Mouse (Mus musculus): ENCODE measurements around the gene Ankrd34c.

- no peak for TF ChIP-seq CTCF (IDR thresholded peaks at IDR 0.05; ENCODE audit: borderline replicate concordance, insufficient read depth, low read length)
- no peak for TF ChIP-seq POLR2A (IDR thresholded peaks at IDR 0.05; ENCODE audit: low read depth, low read length)
Observed at GRCm38 (mm10) chr9:89693670-89694069, 44.6 kb downstream of the Ankrd34c start.
